Mouse (Mus musculus) heart, postnatal 0 days (tissue): ENCODE data around the gene Bbs9. TPM values are rescaled to one million over a fixed set of nuclear protein-coding genes. Genes with fewer than 3 reads are reported as not detected.
A peak's percentile ranks its signal among the peaks of the same experiment; 100 is the strongest.

Source experiments
- ATAC-seq: fragments of 200-750 bp; cut with Nextera tagmentation; 2 replicates; pipeline ENCODE4 v1.8.0; 2017; ENCODE audit warnings: low read depth, moderate number of reproducible peaks, moderate library complexity; ENCODE audit not compliant: insufficient read depth
- DNase-seq: peaks from one replicate; pipeline ENCODE4 v3.0.0-alpha.2; 2016; ENCODE audit warnings: low spot score
- H3K27ac ChIP-seq: fragments of 300-500 bp; sonication (generic); 2 replicates; pipeline ENCODE4 v1.5.1; 2014; ENCODE audit warnings: low read depth, mild to moderate bottlenecking
- H3K27me3 ChIP-seq: fragments of 300-500 bp; sonication (generic); 2 replicates; pipeline ENCODE4 v1.6.1; 2014; ENCODE audit warnings: low read length, mixed read lengths; ENCODE audit not compliant: control insufficient read depth, insufficient read depth
- H3K36me3 ChIP-seq: fragments of 300-500 bp; sonication (generic); replicated peaks from 2 replicates; pipeline ENCODE4 v1.6.1; 2014; ENCODE audit warnings: low read length, mixed read lengths; ENCODE audit not compliant: control insufficient read depth, insufficient read depth
- H3K4me1 ChIP-seq: fragments of 300-500 bp; sonication (generic); 2 replicates; pipeline ENCODE4 v1.6.1; 2014; ENCODE audit warnings: antibody characterized with exemption; ENCODE audit not compliant: control insufficient read depth, insufficient read depth
- H3K4me2 ChIP-seq: fragments of 300-500 bp; sonication (generic); 2 replicates; pipeline ENCODE4 v1.6.1; 2014; ENCODE audit warnings: low read depth, mild to moderate bottlenecking, low read length, moderate library complexity
- H3K4me3 ChIP-seq: fragments of 300-500 bp; sonication (generic); 2 replicates; pipeline ENCODE4 v1.5.1; 2014; ENCODE audit warnings: low read depth, low read length
- H3K9ac ChIP-seq: fragments of 300-500 bp; sonication (generic); replicated peaks from 2 replicates; pipeline ENCODE4 v1.6.1; 2014; ENCODE audit warnings: low read depth, low read length, mixed read lengths
- H3K9me3 ChIP-seq: fragments of 300-500 bp; sonication (generic); replicated peaks from 2 replicates; pipeline ENCODE4 v1.6.1; 2016; ENCODE audit warnings: low read length; ENCODE audit not compliant: control insufficient read depth
- CTCF ChIP-seq: IDR thresholded peaks from 2 replicates; pipeline ENCODE4 v1.5.1; 2016; ENCODE audit warnings: antibody characterized with exemption, control low read depth, low read depth
- EP300 ChIP-seq: IDR thresholded peaks from 2 replicates; pipeline ENCODE4 v1.6.1; 2016; ENCODE audit warnings: antibody characterized with exemption, low read depth
- WGBS: fragments of 180-500 bp; shearing (Covaris S2); extraction: QIAGEN DNeasy Blood & Tissue Kit; methylation state at CpG from one replicate; pipeline ENCODE4 v1.1.7; 2014; 5-methylcytosine and 5-hydroxymethylcytosine counted together
- polyA plus RNA-seq: library from polyadenylated mRNA; unstranded; fragments of >200 nt; fragmentation: Nextera tagmentation; extraction: Ambion mirVana; gene quantifications from 2 replicates; pipeline ENCODE4 v1.2.1, GENCODE M21; 2015
- total RNA-seq: library from RNA; depleted of rRNA; stranded (reverse); fragments of >200 nt; gene quantifications from 2 replicates; pipeline ENCODE4 v1.2.3, GENCODE M21; 2014; ENCODE audit warnings: low replicate concordance; rRNA removed

The Bbs9 gene
- 17.2 and 18.9 TPM in 2 replicates for total RNA-seq
- polyA plus RNA-seq: 5.2 and 5.5 TPM in 2 replicates

DNA sequence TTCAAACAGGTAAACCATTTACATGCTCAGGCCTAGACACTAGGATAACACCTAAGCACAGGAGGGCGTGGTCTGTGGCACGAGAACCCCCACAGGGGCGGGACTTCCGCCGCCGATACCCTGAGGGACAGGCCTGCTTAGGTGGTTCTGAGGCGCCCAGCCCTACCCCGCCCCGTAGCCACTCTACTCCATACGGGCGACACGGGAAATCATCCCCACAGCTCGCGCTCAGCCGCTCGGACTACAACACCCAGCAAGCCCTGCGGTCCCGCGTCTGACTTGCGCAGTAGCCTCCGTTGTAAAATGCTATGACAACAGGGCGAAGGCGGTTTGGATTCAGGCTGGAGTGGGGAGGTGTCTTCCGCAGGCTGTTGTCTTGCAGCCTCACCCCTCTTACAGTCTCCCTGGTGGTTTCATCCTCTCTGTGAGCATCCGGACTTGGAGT, at the start of gene Bbs9:
Gene Bbs9 (plus strand): TSS at position 292 of the 445 bp plus-strand sequence.
- peaks cover 7% of the 10 kb centered on the region for H3K4me1 ChIP-seq
- H3K9ac ChIP-seq: peak within 1 kb of the TSS; percentile 71
- no peaks in the 10 kb centered on the region for H3K36me3 ChIP-seq
- under 1% methylated on average over 25 of the region's 25 CpGs for WGBS
- H3K4me2 ChIP-seq: peak within 1 kb of the TSS; percentile 99
- H3K9me3 ChIP-seq: no peaks in the 10 kb centered on the region
- DNase-seq: peak; percentile 88
- H3K27ac ChIP-seq: peak within 1 kb of the TSS; percentile 55; the same call in 1 of the 2 replicates
- no peak for TF ChIP-seq EP300
- TF ChIP-seq CTCF: no peak
- peak within 1 kb of the TSS; percentile 86 for H3K4me3 ChIP-seq
- no peaks in the 10 kb centered on the region for H3K27me3 ChIP-seq
- peak; percentile 98 for ATAC-seq

- ATAC-seq: no peak
- H3K9me3 ChIP-seq: no peaks in the 10 kb centered on the region
- no peak overlapping the region for H3K4me3 ChIP-seq
- H3K27me3 ChIP-seq: no peaks in the 10 kb centered on the region
- DNase-seq: no peak
- no peak overlapping the region for H3K27ac ChIP-seq
- no peak overlapping the region for H3K9ac ChIP-seq
- H3K36me3 ChIP-seq: no peaks in the 10 kb centered on the region
- no peak overlapping the region for H3K4me2 ChIP-seq
- no peak for TF ChIP-seq CTCF
- no peak for TF ChIP-seq EP300
- 63% methylated on average over 4 of the region's 4 CpGs for WGBS
- H3K4me1 ChIP-seq: peaks cover 7% of the 10 kb centered on the region; the same call in 1 of the 2 replicates
Measured at GRCm38 (mm10) chr9:22428028-22428665, 47.4 kb upstream of the Bbs9 start.

GRCm38 (mm10) chr9:22428666-22429410, 46.7 kb upstream of the Bbs9 start:
- ATAC-seq (no peak), DNase-seq (no peak)
- Histone ChIP-seq H3K36me3 (no peaks in the 10 kb centered on the region), H3K4me3 (no peak overlapping the region), H3K27me3 (no peaks in the 10 kb centered on the region), H3K4me2 (no peak overlapping the region), H3K9me3 (no peaks in the 10 kb centered on the region), H3K27ac (no peak overlapping the region), H3K9ac (no peak overlapping the region), H3K4me1 (peaks cover 7% of the 10 kb centered on the region; the same call in 1 of the 2 replicates)
- TF ChIP-seq EP300 (no peak), CTCF (no peak)
- WGBS: 75% methylated on average over 14 of the region's 14 CpGs

- WGBS: 45% methylated on average over 15 of the region's 15 CpGs
- ATAC-seq: no peak
- Histone ChIP-seq H3K27ac (0 out of 2 replicates have a peak overlapping the region, but pooled peaks have one; percentile 13), H3K9ac (no peak overlapping the region), H3K4me1 (peaks cover 7% of the 10 kb centered on the region; the same call in 1 of the 2 replicates), H3K4me2 (peak overlapping the region; percentile 28), H3K4me3 (no peak overlapping the region), H3K36me3 (no peaks in the 10 kb centered on the region), H3K27me3 (no peaks in the 10 kb centered on the region), H3K9me3 (no peaks in the 10 kb centered on the region)
- no peak for DNase-seq
- no peak for TF ChIP-seq EP300
- no peak for TF ChIP-seq CTCF
Measured at GRCm38 (mm10) chr9:22429533-22430241, 45.8 kb upstream of the Bbs9 start.

DNA sequence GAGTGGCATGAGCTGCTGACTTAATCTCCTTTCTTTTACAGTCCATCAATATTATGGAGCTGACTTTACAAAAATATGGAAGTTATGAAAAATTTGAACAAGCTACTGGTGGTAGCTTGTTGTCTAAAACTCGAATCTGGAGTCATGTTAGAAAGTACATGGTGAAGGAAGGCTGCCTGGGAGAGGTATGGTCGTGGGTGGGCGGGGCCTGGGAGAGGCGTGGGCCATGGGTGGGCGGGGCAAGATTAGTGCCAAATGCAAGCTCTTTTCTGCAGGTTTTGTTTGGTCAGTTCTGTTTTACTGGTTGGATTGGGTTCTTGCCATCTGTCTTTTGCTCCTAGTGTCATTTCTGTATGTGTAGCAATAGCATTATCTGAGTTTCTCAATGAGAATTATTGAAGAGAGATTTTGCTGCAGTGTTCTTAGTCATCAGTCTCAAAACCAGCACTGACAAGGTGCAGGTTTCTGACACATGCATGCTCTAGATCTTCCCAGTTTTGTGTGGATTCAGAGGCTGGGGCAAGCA, 45.1 kb upstream of the Bbs9 start:
- H3K4me2 ChIP-seq: peak overlapping the region; percentile 28
- peaks cover 7% of the 10 kb centered on the region; the same call in 1 of the 2 replicates for H3K4me1 ChIP-seq
- H3K27me3 ChIP-seq: no peaks in the 10 kb centered on the region
- ATAC-seq (no peak), DNase-seq (no peak)
- TF ChIP-seq CTCF: no peak
- TF ChIP-seq EP300: no peak
- no peaks in the 10 kb centered on the region for H3K9me3 ChIP-seq
- no peak overlapping the region for H3K9ac ChIP-seq
- H3K27ac ChIP-seq: no peak overlapping the region
- no peaks in the 10 kb centered on the region for H3K36me3 ChIP-seq
- no peak overlapping the region for H3K4me3 ChIP-seq
- 31% methylated on average over 5 of the region's 5 CpGs for WGBS
